Mouse (Mus musculus): Measurements from ENCODE around the gene Tmprss11f. TPM values are rescaled to one million over a fixed set of nuclear protein-coding genes. Genes with fewer than 3 reads are reported as not detected.
"Not testable (repeated sequence)": the region's sequence is repeated elsewhere in the genome, so short reads cannot be mapped to it uniquely, and the experiment has no call there.

Tmprss11f gene
- not detected for total RNA-seq (2021)
- long read RNA-seq, experiment 1 = 0 reads
- long read RNA-seq, experiment 2 = 0 reads

- DNase-seq = no peak
These were observed at the start of gene Tmprss11f for GRCm38 (mm10) chr5:86632324-86632723. Gene Tmprss11f (minus strand): TSS chr5:86632424.

DNA sequence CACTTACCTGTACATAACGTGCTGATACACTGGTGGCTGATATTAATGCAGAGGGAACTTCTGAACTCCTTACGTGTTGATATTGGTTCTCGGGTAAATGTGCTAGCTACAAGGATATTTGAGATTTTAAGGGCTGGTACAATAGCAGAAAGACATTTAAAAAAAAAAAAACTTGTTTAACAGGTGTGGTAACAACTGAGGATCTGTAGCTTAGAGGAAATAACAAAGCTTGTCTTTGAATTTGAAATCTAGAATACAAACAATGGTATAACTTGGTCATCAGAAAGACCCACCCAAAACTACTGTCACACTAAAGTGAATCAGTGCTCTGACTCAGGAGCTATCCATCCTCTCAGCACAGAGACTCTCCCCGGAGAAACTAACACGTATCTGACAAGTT lies 44.0 kb upstream of the Tmprss11f start, which contains the start of gene Tmprss11b:
Gene Tmprss11b, minus strand, starts transcription at position 101 of the 400 bp plus-strand sequence.
- DNase-seq = no peak

DNA sequence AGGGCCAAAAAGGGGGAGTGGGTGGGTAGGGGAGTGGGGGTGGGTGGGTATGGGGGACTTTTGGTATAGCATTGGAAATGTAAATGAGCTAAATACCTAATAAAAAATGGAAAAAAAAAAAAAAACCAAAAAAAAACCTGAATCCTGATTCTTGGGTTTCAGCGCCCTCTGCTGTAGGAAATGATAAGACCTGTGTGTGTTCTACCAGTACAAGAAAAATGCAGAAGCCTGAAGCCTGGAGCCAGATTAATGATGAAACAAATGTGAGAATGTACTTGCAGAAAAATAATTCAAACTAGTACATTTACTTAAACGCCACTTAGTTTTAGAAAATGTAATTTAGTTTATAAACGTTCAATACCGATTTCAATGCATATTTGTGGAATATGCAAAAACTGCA lies 17.0 kb upstream of the Tmprss11f start:
- DNase-seq = peak in 1 of 2 experiments; percentile 6

- no peak for DNase-seq
These were observed 8.6 kb upstream of the Tmprss11f start for GRCm38 (mm10) chr5:86640795-86641194.

GRCm38 (mm10) chr5:86630700-86631099 lies 1.5 kb downstream of the Tmprss11f start:
- no peak for DNase-seq

DNA sequence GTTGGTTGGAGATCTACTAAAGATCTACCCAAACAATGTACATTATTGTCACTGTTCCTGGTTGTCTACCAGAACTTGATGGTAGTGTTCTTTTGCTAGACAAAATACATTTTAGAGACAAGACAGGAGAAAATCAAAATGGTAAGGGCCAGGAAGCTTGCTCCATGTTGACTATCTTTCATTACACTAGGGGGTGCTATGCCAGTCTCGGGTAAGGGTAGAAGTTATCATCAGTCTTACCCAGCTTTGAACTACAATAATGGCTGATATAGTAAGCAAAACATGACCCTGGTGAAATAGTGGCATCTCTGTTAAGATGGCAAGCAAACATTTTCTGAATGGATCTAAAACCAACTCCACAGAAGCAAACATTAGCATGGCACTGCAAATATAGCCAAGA lies 10.4 kb downstream of the Tmprss11f start:
- no peak for DNase-seq

DNA sequence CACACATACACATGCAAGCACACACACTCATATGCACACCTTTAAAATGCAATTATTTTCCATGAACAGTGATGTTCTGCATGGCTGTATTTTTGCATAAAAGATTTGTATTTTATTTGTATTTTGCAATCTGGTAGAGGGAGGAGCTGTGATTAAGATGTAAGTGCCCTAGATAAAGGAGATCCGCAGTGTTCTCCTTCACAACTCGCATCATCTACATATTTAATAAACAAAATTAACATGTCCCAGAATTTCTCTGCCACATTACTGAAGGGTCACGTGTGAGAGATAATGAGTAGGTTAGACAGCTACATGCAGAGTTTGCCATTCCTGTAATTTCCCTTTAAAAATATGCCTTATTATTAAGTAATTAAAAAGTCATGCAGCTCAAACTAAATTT lies 46.3 kb downstream of the Tmprss11f start:
- DNase-seq = no peak

DNA sequence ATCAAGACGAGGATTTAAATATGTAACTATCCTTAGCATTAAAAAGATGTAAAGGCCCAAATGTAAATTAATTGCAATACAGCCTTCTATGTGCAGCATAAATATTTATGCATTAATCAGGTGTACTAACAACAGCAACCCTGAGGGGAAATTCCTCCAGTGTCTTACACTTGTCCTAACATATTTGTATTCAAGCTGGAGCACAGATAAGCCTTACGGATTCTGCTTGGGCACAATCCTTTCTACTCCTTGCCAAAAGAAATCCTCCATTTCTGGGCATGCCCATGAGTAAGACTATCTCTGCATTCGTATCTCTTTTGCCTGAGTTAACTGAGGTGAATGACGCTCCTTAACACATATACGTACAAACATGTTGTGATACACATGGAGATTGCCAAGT lies 49.6 kb downstream of the Tmprss11f start:
- no peak for DNase-seq

DNA sequence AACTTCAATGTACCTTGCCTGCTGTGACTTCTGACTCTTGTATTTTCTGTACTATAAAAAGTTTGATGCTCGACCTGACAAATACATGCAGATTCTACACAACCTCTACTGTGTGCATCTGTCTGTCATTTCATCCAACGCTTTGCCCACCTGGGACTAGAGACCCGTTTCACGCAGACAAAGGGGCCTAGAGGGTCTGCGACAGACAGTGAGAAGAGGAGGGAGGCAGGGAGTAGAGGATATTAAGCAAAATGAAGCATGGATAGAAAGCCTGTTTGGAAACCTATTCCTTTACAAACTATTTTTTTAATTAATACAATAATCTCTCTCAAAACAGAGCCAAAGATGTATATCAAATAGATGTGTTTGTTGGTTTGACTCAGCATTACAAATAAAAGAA lies 50.2 kb downstream of the Tmprss11f start:
- no peak for DNase-seq

DNA sequence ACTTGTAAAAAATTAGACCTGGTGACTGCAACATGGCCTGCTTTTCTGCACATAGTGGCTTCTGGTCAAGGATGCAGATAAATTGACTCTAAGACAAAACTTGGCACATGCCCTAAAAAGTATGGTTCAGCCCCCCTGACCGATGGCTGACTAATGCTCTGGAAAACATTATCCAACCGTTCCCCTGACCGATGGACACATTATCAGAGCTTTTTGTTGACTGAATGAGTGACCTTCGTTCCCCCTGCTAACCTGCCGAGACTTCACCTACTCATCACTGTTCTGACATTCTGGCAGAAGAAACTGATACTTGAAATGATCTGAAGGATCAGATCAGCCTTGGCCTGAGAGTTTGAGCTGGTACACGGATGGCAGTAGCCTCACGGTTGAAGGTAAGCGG lies 53.5 kb downstream of the Tmprss11f start:
- DNase-seq = not testable (repeated sequence)

DNA sequence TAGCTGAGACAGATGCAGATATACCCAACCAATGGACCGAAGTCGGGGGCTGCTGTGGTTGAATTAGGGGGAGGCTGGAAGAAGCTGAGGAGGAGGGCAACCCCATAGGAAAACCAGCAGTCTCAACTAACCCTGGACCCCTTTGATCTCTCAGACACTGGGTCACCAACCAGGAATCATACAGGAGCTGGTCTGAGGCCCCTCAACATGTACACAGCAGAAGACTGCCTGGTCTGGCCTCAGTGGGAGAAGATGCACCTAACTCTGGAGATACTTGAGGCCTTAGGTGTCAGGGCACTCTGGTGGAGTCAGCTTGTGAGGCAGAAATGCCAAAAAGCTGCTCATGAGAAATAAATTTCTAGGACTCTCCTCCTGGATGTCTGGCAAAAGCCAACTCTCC lies 85.5 kb downstream of the Tmprss11f start:
- DNase-seq = no peak

DNA sequence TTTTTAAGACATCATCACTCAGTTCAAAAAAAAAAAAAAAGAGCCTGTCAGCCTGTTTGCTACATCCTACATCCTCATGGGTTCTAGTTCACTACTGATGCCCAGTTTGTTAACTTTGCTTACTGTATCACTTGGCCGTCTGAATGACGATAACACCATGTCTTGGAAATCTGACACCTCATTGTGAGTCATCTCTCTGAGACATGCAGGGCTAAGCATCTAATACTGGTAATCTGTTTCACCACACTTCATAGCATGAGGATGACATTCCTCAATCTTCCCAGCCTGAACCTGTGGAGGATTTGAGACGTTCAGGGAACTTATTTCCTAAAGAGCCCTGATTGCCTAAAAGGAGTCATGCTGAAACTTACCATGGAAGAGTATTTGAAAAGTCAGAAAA lies 91.6 kb downstream of the Tmprss11f start:
- no peak for DNase-seq

- DNase-seq = no peak
These were observed 103.5 kb downstream of the Tmprss11f start for GRCm38 (mm10) chr5:86528725-86529124.

GRCm38 (mm10) chr5:86518500-86518899 lies 113.7 kb downstream of the Tmprss11f start, which contains the start of gene Tmprss11g:
Gene Tmprss11g (minus strand): TSS chr5:86518600.
- DNase-seq = no peak

GRCm38 (mm10) chr5:86511538-86511937 lies 120.7 kb downstream of the Tmprss11f start:
- DNase-seq = no peak

DNA sequence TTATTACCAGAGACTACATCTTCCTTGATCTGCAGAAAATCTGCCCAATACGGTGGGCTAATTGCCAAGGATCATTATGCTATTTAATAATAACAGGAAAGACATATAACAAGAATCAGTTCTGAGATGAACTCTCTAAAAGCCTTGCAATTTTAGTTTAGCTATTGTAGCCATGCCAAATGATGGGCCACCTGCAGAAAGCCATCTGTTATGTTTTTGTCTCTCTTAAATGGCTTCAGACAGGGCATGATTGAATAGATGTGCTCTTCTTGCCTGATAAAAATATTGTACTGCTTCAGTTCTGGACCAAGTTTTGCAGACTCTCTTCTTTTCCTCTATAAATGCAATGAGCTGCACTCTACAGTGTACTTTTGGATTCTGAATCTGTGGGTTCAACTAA lies 138.8 kb downstream of the Tmprss11f start:
- DNase-seq = no peak

DNA sequence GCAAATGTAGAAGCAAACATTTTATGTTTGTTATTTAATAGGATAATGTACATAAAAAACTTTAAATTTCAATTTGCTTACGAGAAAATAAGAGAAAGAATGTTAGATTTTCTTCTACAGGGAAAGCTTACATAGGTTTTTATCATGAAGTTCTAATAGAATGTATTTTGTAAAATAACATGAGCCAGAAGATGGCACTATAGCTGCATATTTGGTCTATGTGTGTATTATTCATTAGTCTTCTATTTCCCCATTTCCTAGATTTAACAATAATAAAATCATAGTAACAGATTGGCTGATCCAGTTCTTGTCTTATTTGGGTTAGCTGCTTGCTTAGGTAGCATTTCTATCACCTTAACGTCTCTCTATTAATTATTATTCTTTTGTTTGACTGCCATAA lies 149.7 kb downstream of the Tmprss11f start:
- DNase-seq = no peak

DNA sequence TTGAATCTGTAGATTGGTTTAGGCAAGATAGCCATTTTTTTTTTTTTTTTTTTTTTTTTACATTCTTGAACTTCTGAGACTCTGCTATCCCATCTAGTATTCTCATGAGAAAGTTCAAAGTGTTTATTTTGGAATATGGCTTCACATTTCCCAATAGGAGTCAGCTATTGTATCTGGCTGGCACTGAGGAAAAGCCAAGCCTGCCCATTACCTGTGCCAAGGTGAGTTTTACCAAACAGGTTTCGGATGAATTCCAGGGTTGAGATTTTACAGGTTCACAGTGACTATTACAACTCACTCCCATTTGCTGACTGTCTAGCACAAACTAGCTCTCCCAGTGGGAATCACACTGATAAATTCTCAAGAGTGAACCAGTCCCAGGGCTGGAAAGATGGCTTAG lies 150.2 kb downstream of the Tmprss11f start:
- DNase-seq = no peak

GRCm38 (mm10) chr5:86473859-86474258 lies 158.4 kb downstream of the Tmprss11f start:
- DNase-seq = no peak

Other genes starting within 250 kb of the Tmprss11f start
- gene Tmprss11a, start 163.4 kb downstream of the Tmprss11f start, total RNA-seq (2021) = not detected
- not detected for gene Tmprss11g, start 113.8 kb downstream of the Tmprss11f start, total RNA-seq (2021)
- gene Tmprss11b, start 43.9 kb upstream of the Tmprss11f start, total RNA-seq (2021) = not detected
- gene Tmprss11e, start 113.4 kb upstream of the Tmprss11f start, total RNA-seq (2021) = not detected
- 10 to 100 TPM; 29.8 to 30.7 TPM for gene Ythdc1, start 171.8 kb upstream of the Tmprss11f start, total RNA-seq (2021)